Mouse (Mus musculus) midbrain, embryonic 11.5 days (tissue): ENCODE results near the gene Itgb1bp1. TPM values are rescaled to one million over a fixed set of nuclear protein-coding genes. Genes with fewer than 3 reads are reported as not detected.

ENCODE experiments used
- ATAC-seq: fragments of 200-750 bp; cut with Nextera tagmentation; 2 replicates; pipeline ENCODE4 v1.8.0; 2017; ENCODE audit warnings: moderate TSS enrichment, moderate library complexity; ENCODE audit not compliant: low FRiP score
- DNase-seq: peaks from one replicate; pipeline ENCODE4 v3.0.0; 2015; ENCODE audit warnings: low spot score; ENCODE audit errors: missing footprints
- H3K27ac ChIP-seq: fragments of 300-500 bp; sonication (generic); 2 replicates; pipeline ENCODE4 v1.5.1; 2014; ENCODE audit warnings: low read depth, low read length
- H3K27me3 ChIP-seq: fragments of 300-500 bp; sonication (generic); 2 replicates; pipeline ENCODE4 v1.6.1; 2014; ENCODE audit warnings: mild to moderate bottlenecking, low read length, moderate library complexity, mixed read lengths; ENCODE audit not compliant: control insufficient read depth, insufficient read depth
- H3K36me3 ChIP-seq: fragments of 300-500 bp; sonication (generic); 2 replicates; pipeline ENCODE4 v1.6.1; 2014; ENCODE audit warnings: mild to moderate bottlenecking, low read length, moderate library complexity, mixed read lengths; ENCODE audit not compliant: control insufficient read depth, insufficient read depth
- H3K4me1 ChIP-seq: fragments of 300-500 bp; sonication (generic); 2 replicates; pipeline ENCODE4 v1.6.1; 2014; ENCODE audit warnings: low read length; ENCODE audit not compliant: control insufficient read depth, insufficient read depth
- H3K4me2 ChIP-seq: fragments of 300-500 bp; sonication (generic); 2 replicates; pipeline ENCODE4 v1.6.1; 2014; ENCODE audit warnings: mild to moderate bottlenecking, moderate library complexity
- H3K4me3 ChIP-seq: fragments of 300-500 bp; sonication (generic); 2 replicates; pipeline ENCODE4 v1.5.1; 2014; ENCODE audit warnings: low read depth, low read length
- H3K9ac ChIP-seq: fragments of 300-500 bp; sonication (generic); 2 replicates; pipeline ENCODE4 v1.6.1; 2014; ENCODE audit warnings: low read length
- H3K9me3 ChIP-seq: fragments of 300-500 bp; sonication (generic); 2 replicates; pipeline ENCODE4 v1.6.1; 2016; ENCODE audit warnings: low read length; ENCODE audit not compliant: control insufficient read depth
- WGBS: fragments of 180-500 bp; shearing (Covaris S2); extraction: QIAGEN DNeasy Blood & Tissue Kit; methylation state at CpG from one replicate; pipeline ENCODE4 v1.1.7; 2014; 5-methylcytosine and 5-hydroxymethylcytosine counted together
- polyA plus RNA-seq: library from polyadenylated mRNA; unstranded; fragments of >200 nt; fragmentation: Nextera tagmentation; extraction: Ambion mirVana; gene quantifications from 2 replicates; pipeline ENCODE4 v1.2.1, GENCODE M21; 2014

Gene Itgb1bp1
- polyA plus RNA-seq, 1 experiment from 2014 or later: 42.6 TPM

DNA sequence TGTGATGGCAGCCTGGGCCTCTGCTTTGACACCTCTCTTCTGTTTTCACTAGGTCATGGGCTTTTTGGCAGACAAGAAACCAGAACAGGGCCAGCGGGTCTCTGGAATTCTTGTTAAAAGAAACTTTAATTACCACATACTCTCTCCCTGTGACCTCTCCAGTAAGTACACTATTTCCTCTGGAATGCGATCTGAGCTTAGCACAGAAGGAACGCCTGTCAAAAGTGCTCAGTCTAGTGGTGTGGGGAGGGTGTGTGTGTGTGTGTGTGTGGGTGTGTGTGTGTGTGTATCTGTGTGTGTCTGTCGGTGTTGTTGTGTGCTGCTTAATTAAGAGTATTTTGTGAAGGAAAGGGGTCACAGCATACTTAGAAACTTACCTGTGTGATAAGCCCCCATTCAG lies 20.6 kb upstream of the Itgb1bp1 start:
- DNase-seq: peak; percentile 14
- Histone ChIP-seq H3K9ac (no peak overlapping the region), H3K4me2 (no peak overlapping the region), H3K36me3 (peaks cover 23% of the 10 kb centered on the region; the same call in 1 of the 2 replicates), H3K27me3 (no peaks in the 10 kb centered on the region), H3K9me3 (no peaks in the 10 kb centered on the region), H3K4me3 (no peak overlapping the region), H3K27ac (no peak overlapping the region), H3K4me1 (no peaks in the 10 kb centered on the region)
- WGBS: 90% methylated on average over 4 of the region's 4 CpGs
- no peak for ATAC-seq

DNA sequence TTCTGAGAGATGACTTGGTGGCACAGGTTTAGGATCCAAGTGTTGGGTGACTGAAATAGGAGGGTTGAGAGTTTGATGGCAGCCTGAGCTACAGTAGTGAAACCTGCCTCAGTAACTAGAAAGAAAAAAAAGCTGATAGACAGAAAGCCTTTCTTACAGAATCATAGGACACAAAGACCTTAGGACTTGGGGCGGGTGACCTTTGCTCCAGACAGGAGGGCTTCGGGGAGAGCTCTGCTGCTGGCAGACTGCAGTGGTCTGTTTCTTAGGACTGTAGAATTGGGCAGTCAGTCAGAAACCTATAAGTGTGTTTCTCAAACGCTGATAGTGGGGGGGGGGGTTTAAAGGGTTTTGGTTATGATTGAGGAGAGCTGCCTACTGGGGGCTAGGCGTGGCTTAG lies 19.7 kb upstream of the Itgb1bp1 start:
- Histone ChIP-seq H3K9ac (no peak overlapping the region), H3K4me2 (no peak overlapping the region), H3K4me1 (no peaks in the 10 kb centered on the region), H3K9me3 (no peaks in the 10 kb centered on the region), H3K4me3 (no peak overlapping the region), H3K27me3 (no peaks in the 10 kb centered on the region), H3K27ac (no peak overlapping the region), H3K36me3 (peaks cover 27% of the 10 kb centered on the region; the same call in 1 of the 2 replicates)
- no peak for DNase-seq
- no peak for ATAC-seq
- WGBS: 95% methylated on average over 4 of the region's 4 CpGs

DNA sequence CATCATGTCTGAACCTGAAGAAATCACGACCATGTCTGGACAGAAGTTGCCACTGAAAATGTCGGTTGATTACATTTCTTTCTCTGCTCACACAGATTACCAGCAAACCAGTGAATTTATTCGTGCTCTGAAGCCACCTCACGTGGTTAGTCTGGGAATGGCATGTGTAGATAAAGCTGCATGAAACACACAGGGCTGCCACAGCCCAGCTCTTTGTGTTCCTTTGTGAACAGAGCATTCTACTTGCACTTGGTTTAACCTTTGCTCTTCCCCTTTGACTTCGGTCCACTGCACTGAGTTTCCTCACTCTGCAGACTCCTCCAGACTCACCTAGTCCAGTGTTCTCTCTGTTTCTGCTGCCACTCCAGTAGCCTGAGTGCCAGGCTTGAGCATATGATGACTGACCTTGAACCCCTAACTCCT lies 16.3 kb upstream of the Itgb1bp1 start:
- no peak for ATAC-seq
- no peaks in the 10 kb centered on the region for H3K9me3 ChIP-seq
- no peaks in the 10 kb centered on the region for H3K27me3 ChIP-seq
- H3K4me1 ChIP-seq: no peaks in the 10 kb centered on the region
- 79% methylated on average over 5 of the region's 5 CpGs for WGBS
- peaks cover 28% of the 10 kb centered on the region; the same call in 1 of the 2 replicates for H3K36me3 ChIP-seq
- no peak overlapping the region for H3K9ac ChIP-seq
- H3K27ac ChIP-seq: no peak overlapping the region
- H3K4me2 ChIP-seq: no peak overlapping the region
- no peak overlapping the region for H3K4me3 ChIP-seq
- DNase-seq: peak; percentile 69

DNA sequence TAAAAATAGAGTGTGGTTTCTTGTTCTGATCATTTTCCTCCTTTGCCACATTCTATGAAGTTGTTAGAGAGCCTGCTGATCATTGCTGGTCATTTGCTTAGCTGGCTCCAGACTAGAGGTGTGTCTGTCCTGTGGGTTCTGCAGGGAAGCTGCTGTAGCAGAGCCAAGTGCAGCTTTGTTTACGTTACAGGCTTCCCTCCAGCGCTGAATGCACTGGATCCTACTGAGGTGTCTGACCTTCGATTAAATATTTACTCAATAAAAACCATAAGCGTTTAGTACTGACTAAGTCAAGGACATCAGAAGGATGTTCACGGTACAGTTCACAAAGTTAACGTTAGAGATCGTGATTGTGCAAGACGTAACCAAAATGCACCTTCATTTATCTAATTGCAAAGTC lies 15.8 kb upstream of the Itgb1bp1 start:
- no peak overlapping the region for H3K4me3 ChIP-seq
- peaks cover 31% of the 10 kb centered on the region; the same call in 1 of the 2 replicates for H3K36me3 ChIP-seq
- ATAC-seq: no peak
- H3K27me3 ChIP-seq: no peaks in the 10 kb centered on the region
- no peak overlapping the region for H3K27ac ChIP-seq
- H3K9ac ChIP-seq: no peak overlapping the region
- H3K4me2 ChIP-seq: no peak overlapping the region
- H3K9me3 ChIP-seq: no peaks in the 10 kb centered on the region
- peak; percentile 26 for DNase-seq
- no peaks in the 10 kb centered on the region for H3K4me1 ChIP-seq
- 92% methylated on average over 8 of the region's 8 CpGs for WGBS

DNA sequence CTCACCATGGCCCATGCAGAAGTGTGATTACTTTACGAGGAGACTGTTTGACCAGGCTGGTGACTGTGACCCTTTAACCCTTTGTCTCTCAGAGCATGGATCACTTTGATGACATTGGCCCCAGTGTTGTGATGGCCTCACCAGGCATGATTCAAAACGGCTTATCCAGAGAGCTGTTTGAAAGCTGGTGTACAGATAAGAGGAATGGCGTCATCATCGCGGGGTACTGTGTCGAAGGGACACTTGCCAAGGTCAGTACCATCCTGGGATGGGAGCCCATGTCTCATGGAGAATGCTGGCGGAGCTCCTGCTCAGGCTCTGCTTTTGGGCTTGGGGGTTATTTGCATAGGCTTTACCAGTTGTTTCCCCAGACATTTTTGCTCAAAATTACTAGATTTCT lies 15.2 kb upstream of the Itgb1bp1 start:
- ATAC-seq (no peak), DNase-seq (peak; percentile 44)
- Histone ChIP-seq H3K4me2 (no peak overlapping the region), H3K27ac (no peak overlapping the region), H3K9me3 (no peaks in the 10 kb centered on the region), H3K4me3 (no peak overlapping the region), H3K9ac (no peak overlapping the region), H3K27me3 (no peaks in the 10 kb centered on the region), H3K4me1 (no peaks in the 10 kb centered on the region), H3K36me3 (peaks cover 35% of the 10 kb centered on the region; the same call in 1 of the 2 replicates)
- 91% methylated on average over 7 of the region's 7 CpGs for WGBS

DNA sequence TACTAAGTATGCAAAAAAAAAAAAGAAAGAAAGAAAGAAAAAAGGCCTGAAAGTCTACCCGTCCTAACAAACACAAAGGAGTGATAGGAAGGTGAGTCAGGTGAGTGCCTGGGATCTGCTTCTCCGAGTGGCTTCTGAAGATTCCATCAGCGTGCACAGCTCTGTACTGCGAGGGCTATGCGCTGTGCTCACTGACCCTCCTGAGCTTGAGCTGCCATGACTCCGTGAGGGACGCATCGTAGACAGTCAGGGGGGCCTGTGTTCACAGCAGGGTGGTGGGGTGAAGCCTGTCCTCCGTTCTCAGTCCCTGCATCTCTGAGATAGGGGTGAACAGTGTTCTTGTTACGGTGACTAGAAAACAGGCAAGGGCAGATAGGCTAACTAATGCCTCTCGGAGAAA lies 12.8 kb upstream of the Itgb1bp1 start:
- Histone ChIP-seq H3K9ac (no peak overlapping the region), H3K4me2 (no peak overlapping the region), H3K4me3 (no peak overlapping the region), H3K9me3 (no peaks in the 10 kb centered on the region), H3K4me1 (no peaks in the 10 kb centered on the region), H3K27me3 (no peaks in the 10 kb centered on the region), H3K36me3 (peaks cover 46% of the 10 kb centered on the region), H3K27ac (no peak overlapping the region)
- ATAC-seq (no peak), DNase-seq (peak; percentile 57)
- WGBS: 95% methylated on average over 11 of the region's 11 CpGs

DNA sequence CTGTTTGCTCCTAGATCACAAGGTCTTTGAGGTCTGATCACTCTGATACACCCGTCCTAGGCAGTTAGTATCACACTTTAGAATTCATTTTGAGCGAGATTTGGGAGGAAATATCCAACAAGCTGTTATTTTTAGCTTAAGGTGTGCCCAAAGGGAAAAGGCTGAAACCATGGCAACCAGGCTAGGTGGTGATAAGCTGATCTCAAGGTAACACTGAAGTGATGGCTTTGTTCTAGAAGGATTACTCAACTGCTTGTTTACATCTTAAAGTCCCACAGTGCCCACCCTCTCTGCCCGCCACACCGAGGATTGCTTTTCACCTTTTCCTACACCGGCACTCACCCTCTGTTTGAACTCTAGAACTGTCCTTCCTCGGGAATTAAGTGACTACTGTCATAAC lies 3.6 kb upstream of the Itgb1bp1 start:
- Histone ChIP-seq H3K9me3 (no peaks in the 10 kb centered on the region), H3K27ac (no peak overlapping the region), H3K36me3 (peaks cover 21% of the 10 kb centered on the region), H3K4me1 (peaks cover 7% of the 10 kb centered on the region), H3K27me3 (no peaks in the 10 kb centered on the region), H3K9ac (no peak overlapping the region), H3K4me3 (no peak overlapping the region), H3K4me2 (no peak overlapping the region)
- 82% methylated on average over 6 of the region's 6 CpGs for WGBS
- DNase-seq: peak; percentile 59
- no peak for ATAC-seq

DNA sequence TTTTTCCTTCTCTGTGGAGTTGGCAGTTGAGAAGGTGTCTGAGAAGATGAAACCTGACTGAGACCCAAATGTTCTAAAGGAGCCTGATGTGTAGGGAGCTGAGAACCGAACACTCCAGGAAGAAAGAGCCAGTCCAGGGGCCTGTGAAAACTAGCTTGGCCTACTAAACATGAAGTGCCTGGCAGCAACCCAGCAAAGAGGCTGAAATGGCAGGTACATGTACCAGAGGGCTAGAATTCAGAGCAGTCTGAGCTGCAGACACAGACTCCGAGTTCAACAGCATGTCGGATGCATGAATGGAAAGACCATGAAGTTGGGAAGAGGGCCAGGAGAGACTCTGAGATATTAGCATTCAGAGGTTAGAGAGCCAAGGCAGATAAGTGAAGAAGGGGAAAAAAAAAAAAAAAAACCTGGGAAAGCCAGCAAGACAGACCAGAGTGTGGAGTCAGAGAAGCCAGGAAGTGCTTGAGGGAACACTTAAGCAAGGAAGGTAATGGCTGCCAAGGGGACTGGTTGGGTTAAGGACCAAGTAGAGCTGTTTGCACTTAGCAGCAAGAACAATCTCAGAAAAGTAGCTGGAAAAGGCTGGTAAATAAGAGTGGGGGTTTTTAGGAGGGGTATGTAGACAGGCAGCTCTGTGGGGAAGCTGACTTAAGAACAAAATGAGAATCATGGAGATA lies 2.8 kb upstream of the Itgb1bp1 start:
- H3K4me3 ChIP-seq: no peak overlapping the region
- peaks cover 7% of the 10 kb centered on the region for H3K4me1 ChIP-seq
- H3K27me3 ChIP-seq: no peaks in the 10 kb centered on the region
- no peaks in the 10 kb centered on the region for H3K9me3 ChIP-seq
- 98% methylated on average over 3 of the region's 3 CpGs for WGBS
- no peak overlapping the region for H3K27ac ChIP-seq
- DNase-seq (peak; percentile 56), ATAC-seq (no peak)
- H3K4me2 ChIP-seq: no peak overlapping the region
- no peak overlapping the region for H3K9ac ChIP-seq
- H3K36me3 ChIP-seq: peaks cover 17% of the 10 kb centered on the region

DNA sequence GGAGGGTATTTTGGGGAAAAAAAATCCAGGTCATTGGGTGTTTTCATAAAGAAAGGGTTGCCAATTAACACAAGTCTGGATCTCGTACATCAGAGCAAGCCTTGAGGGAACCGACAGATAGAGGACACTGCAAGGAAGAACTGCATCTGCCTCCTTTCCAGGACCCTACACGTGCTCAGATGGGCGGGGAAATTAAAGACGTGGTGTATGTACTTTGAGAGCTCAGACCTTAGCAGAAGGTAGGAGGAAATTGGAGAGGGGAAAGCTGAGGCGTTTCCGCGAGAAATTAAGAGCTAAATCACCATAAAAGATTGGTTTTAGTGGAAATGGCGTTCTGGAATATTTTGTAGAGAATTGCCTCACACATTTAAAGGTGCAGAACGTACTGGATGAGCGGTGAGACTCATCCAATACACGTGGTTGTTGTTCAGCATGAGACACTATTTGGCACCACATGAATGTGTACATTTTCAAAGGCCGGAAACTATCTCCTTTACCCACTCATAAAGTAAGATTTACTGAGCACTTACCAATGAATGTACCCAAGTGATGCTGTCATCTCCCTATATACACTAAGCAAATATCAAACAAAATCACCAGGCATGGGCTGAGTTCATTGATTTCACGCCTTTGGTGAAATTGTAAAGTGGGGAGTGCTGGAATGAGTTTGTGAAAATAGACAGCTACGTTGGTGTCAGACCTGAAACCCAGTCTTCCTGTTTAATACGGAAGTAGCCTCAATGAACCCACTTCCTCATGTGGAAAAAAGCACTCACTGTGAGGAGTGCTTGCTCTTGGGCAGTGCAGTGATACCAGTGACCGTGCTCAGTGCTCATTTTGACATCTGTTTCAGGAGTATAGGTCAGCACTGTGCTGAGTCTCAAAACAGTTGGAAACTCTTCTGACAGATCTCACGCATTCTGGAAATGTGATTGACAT lies 897 bp upstream of the Itgb1bp1 start:
- peak; percentile 79 for DNase-seq
- Histone ChIP-seq H3K36me3 (peaks cover 7% of the 10 kb centered on the region; the same call in 1 of the 2 replicates), H3K27me3 (no peaks in the 10 kb centered on the region), H3K4me1 (peaks cover 7% of the 10 kb centered on the region), H3K9ac (peak overlapping the region; percentile 71), H3K4me2 (peak overlapping the region; percentile 80), H3K27ac (peak overlapping the region; percentile 49), H3K9me3 (no peaks in the 10 kb centered on the region), H3K4me3 (peak overlapping the region; percentile 76)
- ATAC-seq: peak; percentile 33
- WGBS: 39% methylated on average over 18 of the region's 18 CpGs
